Mouse (Mus musculus) adrenal gland, postnatal 10 days (tissue): ENCODE data around the gene Serpina3m. TPM values are rescaled to one million over a fixed set of nuclear protein-coding genes. Genes with fewer than 3 reads are reported as not detected.
"Not testable (repeated sequence)": the region's sequence is repeated elsewhere in the genome, so short reads cannot be mapped to it uniquely, and the experiment has no call there.

Source experiments
- DNase-seq: peaks from one replicate; pipeline ENCODE4 v3.0.0; 2021; ENCODE audit warnings: mixed read lengths
- total RNA-seq, 2 experiments: library from RNA; stranded (reverse); gene quantifications; 2 replicates each; pipeline ENCODE4 v1.2.3; 2021

The Serpina3m gene
- total RNA-seq, 2 experiments from 2014 or later = 40.0 to 128 TPM

DNA sequence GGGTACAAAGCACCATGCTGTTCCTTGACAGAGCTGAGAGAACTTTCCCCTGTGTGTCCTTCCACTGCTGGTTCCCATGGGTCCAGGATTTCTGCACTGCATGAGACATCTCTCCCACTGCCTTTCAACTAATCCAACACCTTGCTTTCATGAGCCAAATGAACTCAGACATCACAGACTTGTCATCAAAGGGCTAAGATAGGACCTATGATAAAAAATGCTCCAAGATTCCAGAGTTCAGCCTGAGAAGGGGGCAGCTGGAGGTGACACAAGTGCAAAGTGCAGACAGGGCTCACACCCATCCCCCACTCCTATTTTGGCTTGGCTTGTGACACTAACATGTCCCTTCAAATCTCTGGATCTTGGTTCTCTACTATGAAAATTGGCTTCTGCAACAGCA is 50.2 kb downstream of the Serpina3m start:
- DNase-seq = no peak

GRCm38 (mm10) chr12:104391057-104391456 is 52.8 kb downstream of the Serpina3m start:
- DNase-seq = not testable (repeated sequence)

GRCm38 (mm10) chr12:104403968-104404367 is 65.7 kb downstream of the Serpina3m start:
- no peak for DNase-seq

GRCm38 (mm10) chr12:104406454-104406885 is 68.2 kb downstream of the Serpina3m start, which contains the start of gene Serpina3n:
Serpina3n (plus strand) TSS chr12:104406729.
- DNase-seq = peak; percentile 18

- no peak for DNase-seq
These were observed 74.2 kb downstream of the Serpina3m start for GRCm38 (mm10) chr12:104412507-104412906.

DNA sequence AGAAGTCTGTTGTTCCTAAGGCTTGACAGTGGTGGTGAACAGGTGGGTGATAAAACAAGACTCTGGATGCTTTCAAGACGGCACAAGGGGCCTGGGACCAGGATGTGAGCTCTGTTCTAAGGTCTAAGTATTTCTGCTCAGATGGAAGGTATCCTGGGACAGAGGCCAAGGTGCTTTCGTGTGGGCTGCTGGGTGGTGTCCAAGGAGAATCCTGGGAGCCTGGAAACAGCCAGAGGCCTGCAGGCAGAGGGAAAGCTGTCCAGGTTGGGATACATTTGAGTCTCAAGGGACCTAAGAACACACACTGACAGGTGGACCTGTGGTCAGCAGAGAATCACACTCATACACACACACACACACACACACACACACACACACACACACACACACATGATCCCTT is 76.3 kb downstream of the Serpina3m start:
- no peak for DNase-seq

DNA sequence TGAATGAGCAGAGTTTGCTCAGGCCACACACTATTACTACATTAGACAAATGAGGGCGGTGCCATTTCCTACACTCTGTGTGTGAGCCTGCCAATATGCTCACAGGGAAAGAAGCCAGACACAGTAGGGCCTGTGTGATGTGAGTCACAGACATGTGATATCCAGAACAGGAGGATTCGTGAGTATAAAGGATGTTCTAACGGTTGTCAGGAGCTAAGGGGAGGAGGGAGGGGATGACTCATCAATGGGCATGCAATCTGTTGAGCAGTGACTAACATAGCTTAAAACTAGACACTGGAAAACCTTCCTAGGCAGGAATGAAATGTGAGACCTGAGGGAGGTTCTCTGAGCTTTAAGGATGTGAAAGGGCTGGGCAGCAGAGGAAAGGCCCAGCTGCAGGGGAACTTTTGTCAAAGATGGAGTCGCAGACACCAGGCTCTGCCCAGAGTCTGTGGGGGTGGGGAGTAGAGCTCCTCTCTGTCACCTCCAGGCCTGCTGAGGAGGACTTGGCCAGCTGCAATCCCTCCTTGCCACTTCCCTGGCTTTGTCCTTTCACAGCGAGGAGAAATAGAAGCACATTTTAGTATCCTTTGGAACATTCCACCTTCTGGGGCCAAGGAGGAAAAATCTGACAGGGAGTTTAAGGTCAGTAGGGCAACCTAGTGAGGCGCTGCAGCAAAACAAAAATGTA is 77.5 kb downstream of the Serpina3m start:
- DNase-seq = peak; percentile 38

DNA sequence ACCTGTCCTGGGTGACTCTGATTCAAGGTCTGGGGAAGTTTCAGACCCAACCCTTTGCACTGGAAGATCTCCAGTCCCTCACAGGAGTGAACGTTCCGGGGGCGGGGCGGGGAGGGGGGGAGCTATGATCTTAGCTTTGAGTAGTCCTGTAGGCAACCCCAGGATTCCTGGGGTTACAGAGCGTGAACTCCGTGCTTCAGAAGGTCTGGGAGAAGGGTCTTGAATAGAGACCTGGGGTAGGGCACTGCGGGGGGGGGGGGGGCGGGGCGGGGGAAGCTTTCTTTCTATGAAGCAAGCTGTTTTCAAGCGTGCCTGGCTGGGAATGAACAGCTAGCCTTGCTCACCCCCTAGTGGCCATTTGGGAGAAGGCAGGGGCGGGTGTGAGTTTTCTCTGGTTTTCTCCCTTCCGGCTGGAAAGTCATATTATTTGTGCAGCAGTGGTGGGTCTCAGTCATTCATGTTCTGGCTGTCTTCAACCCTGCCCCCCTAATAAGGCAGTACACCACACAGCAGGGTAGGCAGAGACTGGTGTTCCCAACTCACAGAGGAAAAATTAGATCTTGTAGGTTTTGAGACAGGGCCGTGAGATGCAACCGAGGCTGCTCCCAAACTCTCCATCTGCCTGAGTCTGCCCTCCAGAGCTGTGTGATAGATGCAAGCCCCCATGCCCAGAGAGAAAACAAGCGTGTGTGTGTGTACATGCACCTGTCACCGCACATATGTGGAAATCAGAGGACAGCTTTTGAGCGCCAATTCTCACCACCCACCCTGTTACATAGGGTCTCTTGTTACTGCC is 80.3 kb downstream of the Serpina3m start:
- DNase-seq = peak; percentile 92

- DNase-seq = no peak
These were observed 80.8 kb downstream of the Serpina3m start for GRCm38 (mm10) chr12:104419136-104419462.

GRCm38 (mm10) chr12:104422615-104423392 is 84.5 kb downstream of the Serpina3m start:
- DNase-seq = peak; percentile 61

- DNase-seq = no peak
These were observed 87.3 kb downstream of the Serpina3m start for GRCm38 (mm10) chr12:104425591-104425990.

DNA sequence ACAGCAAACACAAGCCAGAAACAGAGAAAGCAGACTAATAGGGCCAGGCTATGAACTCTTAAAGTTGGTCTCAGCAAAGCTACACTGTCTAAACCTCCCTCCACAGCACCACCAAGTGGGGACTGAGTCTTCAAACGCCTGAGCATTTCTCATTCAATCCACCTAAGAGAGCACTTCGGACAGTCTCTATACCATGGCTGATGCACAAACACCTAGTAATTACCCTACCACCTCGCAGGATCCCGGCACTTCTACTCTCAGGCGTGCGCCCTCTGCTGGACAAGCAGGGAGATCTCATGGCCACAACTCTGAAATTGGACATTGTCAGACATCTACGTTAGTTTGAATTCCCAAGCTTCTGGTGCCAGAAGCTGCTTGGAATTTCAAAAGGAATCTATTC is 88.6 kb downstream of the Serpina3m start:
- DNase-seq = peak; percentile 49

- no peak for DNase-seq
These were observed 93.1 kb downstream of the Serpina3m start for GRCm38 (mm10) chr12:104431359-104431758.

- no peak for DNase-seq
These were observed 94.9 kb downstream of the Serpina3m start for GRCm38 (mm10) chr12:104433214-104433613.

GRCm38 (mm10) chr12:104433951-104434735 is 95.9 kb downstream of the Serpina3m start:
- DNase-seq = peak; percentile 28

DNA sequence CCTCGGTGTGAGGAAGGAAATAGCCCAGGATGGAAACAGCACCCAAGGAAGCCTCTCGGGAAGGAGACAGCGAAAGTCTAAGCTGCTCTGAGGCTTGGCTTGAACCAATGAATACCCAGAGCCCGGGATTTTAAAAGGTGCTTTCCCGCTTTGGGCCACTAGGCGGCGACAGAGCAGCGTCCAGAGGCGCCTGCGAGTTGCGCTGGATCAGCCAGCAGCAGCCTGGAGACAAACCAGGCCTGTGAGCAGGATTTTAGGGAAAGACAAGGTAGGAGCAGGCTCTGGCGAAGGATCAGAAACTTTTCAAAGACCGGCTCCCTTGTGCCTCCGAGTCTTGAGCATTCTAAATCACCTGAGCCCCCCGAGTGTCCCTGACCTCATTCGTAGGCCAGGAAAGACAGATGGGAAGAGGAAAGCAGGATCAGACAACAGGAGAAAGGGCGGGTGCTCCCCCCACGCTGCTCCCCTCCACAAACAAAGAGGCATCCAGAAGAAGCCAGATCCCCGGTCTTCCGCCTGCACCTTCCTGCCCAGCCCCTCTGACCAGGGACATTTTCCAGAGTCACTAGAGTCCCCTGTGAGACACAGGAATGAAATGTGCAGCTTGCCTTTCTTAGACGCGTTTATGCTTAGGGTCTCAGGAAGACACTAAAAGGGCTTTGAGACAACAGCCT is 101.9 kb downstream of the Serpina3m start:
- peak; percentile 93 for DNase-seq

GRCm38 (mm10) chr12:104443716-104444115 is 105.4 kb downstream of the Serpina3m start:
- no peak for DNase-seq
